Mouse (Mus musculus) retina, adult 2 months (tissue): ENCODE data around the gene Pus7.
"Not testable (repeated sequence)": the region's sequence is repeated elsewhere in the genome, so short reads cannot be mapped to it uniquely, and the experiment has no call there.

Source experiments
- DNase-seq: peaks from one replicate; pipeline ENCODE4 v3.0.0-alpha.2; 2012; ENCODE audit warnings: low read depth, low spot score

Gene Pus7

GRCm38 (mm10) chr5:23756368-23756767 is 27.1 kb downstream of the Pus7 start:
- no peak for DNase-seq

DNA sequence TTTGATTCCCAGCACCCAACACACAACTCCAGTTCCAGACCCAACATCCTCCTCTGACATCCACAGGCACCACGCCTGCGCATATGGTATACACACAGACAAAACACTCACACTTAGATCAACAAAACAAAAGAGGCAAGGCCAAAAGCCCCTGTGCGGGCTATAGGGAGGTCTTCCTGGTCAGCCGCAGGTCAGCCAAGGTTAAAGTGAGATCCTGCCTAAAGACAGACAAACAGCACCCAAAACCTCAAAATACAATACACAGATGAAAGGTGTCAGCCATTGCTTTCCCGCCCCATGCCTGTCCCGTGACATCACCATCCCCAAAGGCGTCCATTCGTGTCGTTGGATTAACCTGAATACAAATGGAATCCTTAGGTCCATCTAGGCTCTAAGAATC is 27.9 kb downstream of the Pus7 start:
- no peak for DNase-seq

GRCm38 (mm10) chr5:23749882-23750281 is 33.6 kb downstream of the Pus7 start:
- no peak for DNase-seq

DNA sequence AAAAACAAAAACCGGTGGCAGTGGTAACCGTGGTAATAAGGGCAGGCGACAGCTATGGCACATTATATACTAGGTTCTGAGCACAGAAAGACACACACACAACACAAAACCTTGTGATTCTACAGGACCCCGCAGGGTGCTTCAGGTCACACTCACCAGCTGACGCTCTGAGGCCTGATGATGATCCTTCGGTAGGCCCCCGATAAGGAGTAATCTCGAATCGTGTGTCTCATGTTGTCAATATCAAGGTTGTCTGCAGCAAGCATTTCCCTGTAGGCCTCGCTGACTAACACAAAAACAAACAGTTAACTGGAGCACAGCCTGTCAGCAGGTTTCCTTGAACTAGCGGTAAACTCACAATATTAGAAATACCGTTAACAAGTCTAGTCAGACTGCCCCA is 40.2 kb downstream of the Pus7 start:
- DNase-seq = no peak

DNA sequence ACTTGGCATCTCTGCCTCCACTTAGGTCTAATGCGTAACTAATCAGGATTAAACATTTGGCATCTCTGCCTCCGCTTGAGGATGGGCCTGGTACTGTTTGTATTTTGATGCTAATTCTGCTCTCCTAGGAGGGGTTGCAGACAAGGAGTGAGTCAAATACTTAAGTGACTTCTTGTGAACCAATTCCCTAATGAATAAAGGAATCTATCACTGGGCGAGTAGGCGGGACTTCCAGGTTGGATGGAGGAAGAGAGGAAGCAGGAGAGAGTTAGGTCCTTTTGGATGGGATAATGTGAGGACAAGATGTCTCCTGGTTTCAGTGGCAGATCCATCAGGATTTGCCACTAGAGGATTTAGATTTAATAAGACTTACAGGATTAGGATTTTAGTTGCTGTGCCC is 46.4 kb downstream of the Pus7 start:
- no peak for DNase-seq

- no peak for DNase-seq
These were observed 47.1 kb downstream of the Pus7 start for GRCm38 (mm10) chr5:23736366-23736765.

GRCm38 (mm10) chr5:23721956-23722355 is 61.6 kb downstream of the Pus7 start:
- no peak for DNase-seq

DNA sequence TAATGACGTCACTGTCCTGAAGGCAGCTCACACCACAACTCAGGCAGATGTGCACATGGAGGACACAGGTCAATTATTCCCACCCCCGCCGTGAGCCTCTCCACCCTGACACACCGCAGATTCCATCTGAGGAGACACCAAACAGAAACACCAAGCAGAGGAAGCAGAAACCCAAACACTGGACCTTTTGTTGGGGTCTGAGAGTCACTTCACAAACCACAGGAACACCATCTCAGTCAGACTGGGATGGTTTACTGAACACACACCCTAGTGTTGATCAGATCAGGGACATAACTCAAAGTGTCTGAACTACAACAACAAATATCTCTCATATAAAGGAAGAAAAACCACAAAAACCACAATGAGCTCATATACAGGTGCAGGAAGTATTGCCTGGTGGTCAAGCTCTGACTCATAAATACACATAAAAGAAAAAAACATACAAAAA is 64.6 kb downstream of the Pus7 start:
- no peak for DNase-seq

GRCm38 (mm10) chr5:23718182-23718534 is 65.4 kb downstream of the Pus7 start:
- no peak for DNase-seq

GRCm38 (mm10) chr5:23717469-23718181 is 65.9 kb downstream of the Pus7 start:
- DNase-seq = no peak

DNA sequence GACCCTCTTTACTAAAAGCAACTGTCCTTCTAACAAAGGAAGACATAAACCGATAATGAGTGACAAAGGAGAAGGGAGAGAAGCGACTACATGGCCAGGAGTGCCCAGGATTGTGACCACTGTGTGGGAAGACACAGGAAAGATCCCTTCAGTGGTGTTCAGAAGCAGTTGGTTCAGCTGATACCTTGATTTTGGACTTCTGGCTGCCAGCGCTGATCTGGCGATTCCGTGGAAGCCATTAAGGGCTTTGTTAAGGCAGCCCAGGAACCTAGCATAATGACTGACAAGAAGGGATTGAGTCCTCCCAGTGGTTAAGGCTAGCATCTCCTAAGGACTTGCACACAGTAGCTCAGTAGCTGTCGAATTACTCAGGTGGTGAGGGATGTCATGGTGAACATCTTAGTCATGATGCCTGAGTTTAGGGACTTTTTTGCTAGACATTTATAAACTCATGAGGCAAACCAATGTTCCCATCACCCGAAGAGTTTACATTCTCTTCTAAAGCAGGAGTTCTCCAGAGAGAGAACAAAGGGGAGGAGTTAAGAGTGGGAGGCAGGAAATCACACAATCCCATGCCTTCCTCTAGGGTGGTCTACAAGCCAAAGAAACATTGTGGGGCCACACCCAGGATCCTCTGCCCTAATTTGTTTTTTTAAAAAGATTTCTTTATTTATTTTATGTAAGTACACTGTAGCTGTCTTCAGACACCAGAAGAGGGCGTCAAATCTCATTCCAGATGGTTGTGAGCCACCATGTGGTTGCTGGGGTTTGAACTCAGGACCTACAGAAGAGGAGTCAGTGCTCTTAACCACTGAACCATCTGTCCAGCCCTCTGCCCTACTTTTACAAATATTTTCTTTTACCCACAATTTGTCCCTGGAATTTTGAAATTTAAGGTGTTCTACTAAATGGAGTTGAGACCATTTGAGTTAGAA is 69.8 kb downstream of the Pus7 start:
- no peak for DNase-seq

DNA sequence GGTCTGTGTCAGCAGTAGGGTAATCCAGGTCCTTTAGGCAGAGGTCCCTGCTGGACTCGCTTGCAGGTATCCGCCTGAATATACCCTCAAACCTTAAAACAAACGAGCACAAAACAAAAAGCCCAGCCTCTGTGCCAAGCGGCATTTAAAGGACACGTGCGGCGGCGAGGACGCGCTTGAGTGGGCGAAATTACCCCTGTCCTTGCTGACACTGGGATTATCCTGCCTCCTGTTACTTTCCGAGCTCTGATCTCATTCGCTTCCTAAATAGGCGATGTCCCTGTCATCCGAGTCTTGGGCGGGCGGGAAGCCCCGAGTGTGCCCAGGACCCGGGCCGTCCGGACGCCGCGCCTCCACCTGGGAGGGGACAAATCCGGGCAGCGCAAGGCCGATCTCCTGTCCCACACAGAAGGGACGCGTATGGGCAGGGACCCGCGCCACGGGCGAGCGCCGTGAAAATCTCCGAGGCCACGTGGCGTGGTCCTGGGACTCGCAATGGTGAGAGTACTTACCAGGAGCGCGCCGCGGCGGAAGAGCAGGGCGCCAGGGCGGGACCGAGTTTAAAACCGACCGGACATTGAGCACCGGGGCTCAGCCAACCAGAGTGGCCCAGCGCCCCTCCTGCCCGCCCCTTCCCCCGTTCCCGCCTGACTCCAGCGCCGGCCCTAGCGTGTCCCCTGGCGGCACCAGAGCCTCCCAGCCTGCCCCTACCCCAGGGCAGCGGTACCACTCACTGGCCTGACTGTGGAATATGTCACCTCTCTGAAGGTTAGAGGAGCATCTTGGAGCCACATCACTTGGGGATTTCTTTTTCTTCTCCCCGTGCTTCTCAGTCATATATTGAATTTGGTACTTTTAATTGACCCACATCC is 71.1 kb downstream of the Pus7 start:
- peak; percentile 11 for DNase-seq

DNA sequence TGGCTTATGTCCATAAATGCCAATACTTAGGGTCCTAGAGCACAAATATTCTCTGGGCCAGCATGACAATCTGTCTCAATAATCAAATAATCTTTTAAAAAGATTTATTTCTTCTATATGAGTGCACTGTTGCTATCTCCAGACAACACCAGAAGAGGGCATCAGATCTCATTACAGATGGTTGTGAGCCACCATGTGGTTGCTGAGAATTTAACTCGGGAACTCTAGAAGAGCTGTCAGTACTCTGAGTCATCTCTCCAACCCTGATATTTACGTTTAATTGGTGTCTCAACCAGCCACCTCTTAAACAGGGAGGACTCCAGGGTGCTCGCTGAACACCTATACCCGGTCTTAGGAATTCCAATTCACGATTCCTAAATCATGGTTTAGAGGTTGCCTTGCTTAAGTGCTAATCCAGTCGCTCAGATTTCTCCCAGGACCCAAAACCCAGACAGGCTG is 71.8 kb downstream of the Pus7 start:
- not testable (repeated sequence) for DNase-seq

DNA sequence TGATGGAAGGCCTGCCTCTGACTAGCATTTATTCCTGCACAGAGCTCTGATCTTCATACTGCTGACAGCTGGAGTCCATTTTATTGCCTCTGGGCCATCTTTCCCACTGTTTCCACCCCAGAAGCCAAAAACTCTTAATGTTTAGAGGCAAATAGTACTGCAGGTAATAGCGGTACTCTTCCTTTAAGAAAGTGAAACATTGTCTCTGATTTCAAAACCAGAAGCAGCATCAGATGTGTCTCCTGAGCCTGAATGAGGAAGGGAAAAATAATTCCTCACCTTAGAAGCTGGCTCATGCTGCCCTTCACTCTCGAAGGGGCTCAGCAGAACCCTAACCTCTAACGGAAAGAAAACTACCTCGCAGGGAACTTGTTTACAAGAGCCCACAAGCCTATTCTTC is 72.3 kb downstream of the Pus7 start:
- no peak for DNase-seq

GRCm38 (mm10) chr5:23709661-23710060 is 73.8 kb downstream of the Pus7 start:
- DNase-seq = no peak

DNA sequence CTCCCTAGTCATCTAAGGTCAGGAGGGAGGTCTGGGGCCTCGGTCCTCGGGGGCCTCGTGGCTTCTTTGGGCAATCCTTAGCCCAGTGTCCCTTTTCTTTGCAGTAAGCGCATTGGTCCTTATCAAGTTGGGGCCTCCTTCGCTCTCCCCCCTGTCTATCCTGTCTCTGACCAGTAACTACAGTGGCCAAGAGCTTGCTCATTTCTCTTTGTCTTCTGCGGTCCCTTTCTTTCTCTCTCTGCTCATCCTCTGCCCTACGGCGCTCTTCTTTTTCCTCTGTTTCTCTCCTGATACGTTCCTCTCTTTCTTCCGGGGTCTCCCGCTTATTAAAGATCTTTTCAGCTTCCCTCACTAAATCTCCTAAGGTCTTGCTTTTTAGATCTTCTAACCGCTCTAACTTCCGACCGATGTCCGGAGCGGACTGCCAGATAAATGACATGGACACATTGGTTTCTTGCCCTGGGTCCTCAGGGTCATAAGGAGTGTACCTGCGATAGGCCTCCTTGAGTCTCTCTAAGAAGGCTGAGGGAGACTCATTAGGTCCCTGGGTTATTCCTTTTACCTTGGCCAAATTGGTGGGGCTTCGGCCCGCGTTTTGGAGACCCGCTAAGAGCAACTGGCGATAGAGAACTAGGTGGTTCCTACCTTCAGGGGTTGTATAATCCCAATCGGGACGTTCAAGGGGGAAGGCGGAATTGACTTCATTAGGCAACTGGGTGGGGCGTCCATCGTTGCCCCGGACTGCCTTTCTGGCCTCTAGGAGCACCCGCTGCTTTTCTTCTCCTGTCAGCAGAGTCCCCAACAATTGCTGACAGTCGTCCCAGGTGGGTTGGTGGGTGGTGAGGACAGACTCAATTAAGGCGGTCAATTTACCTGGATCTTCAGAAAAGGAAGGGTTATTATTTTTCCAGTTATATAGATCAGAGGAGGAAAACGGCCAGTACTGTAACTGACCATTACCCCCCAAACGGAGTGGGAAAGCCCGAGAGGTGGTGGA is 76.6 kb downstream of the Pus7 start:
- DNase-seq = not testable (repeated sequence)

DNA sequence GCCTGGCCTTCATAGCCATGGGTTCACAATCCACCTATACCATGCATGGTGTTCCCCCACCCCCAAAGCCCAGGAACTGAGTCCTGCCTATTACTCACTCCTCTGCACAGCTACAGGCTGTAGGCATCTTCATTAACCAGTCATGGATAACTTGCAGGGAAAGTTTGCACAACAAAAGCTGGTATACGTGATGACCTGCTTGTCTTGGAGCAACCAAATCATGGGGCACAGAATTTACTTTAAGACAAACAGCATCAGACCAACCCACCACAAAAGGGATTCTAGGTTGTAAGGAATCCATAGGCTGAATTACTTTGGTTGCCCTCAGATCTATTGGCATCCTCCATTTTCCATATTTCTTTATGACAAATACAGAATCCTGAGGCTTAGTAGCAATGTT is 86.1 kb downstream of the Pus7 start:
- DNase-seq = no peak
